Mouse (Mus musculus) thymus, adult 2 months (tissue): ENCODE measurements at regions not wholly inside any gene's neighbourhood (a gene's known extent, or its start where the extent isn't known, plus 50 kb on each side); places are given as distances from the start of the nearest gene placed in this dataset.
"Not testable (repeated sequence)": the region's sequence is repeated elsewhere in the genome, so short reads cannot be mapped to it uniquely, and the experiment has no call there.

Source experiments
- DNase-seq: peaks from one replicate; pipeline ENCODE4 v3.0.0; 2021
- H3K27ac ChIP-seq: fragments of 200-500 bp; 2 replicates; pipeline ENCODE4 v1.5.1; 2012; ENCODE audit warnings: low read length, control low read depth; ENCODE audit not compliant: control insufficient read depth, insufficient read depth
- H3K27me3 ChIP-seq: fragments of 200-500 bp; 2 replicates; pipeline ENCODE4 v1.6.1; 2012; ENCODE audit warnings: mild to moderate bottlenecking, low read length, moderate library complexity, mixed read lengths; ENCODE audit not compliant: control insufficient read depth, insufficient read depth
- H3K36me3 ChIP-seq: fragments of 200-500 bp; 2 replicates; pipeline ENCODE4 v1.6.1; 2012; ENCODE audit warnings: mild to moderate bottlenecking, low read length, moderate library complexity; ENCODE audit not compliant: control insufficient read depth, insufficient read depth
- H3K4me1 ChIP-seq: fragments of 200-500 bp; replicated peaks from 2 replicates; pipeline ENCODE4 v1.6.1; 2012; ENCODE audit warnings: low read length; ENCODE audit not compliant: control insufficient read depth, insufficient read depth
- H3K4me3 ChIP-seq: fragments of 200-500 bp; 2 replicates; pipeline ENCODE4 v1.5.1; 2012; ENCODE audit warnings: mild to moderate bottlenecking, low read length, control low read depth, moderate library complexity; ENCODE audit not compliant: control insufficient read depth, insufficient read depth
- CTCF ChIP-seq: fragments of 200-500 bp; IDR thresholded peaks from 2 replicates; pipeline ENCODE4 v1.5.1; 2012; ENCODE audit warnings: mild to moderate bottlenecking, control low read depth, low read length, moderate library complexity, borderline replicate concordance; ENCODE audit not compliant: control insufficient read depth, poor library complexity, insufficient read depth; ENCODE audit errors: extremely low read depth
- POLR2A ChIP-seq: fragments of 200-500 bp; IDR thresholded peaks from 2 replicates; pipeline ENCODE4 v1.6.1; 2012; ENCODE audit warnings: mild to moderate bottlenecking, low read length, control low read depth, moderate library complexity; ENCODE audit not compliant: control insufficient read depth, poor library complexity, insufficient read depth; ENCODE audit errors: extremely low read depth
- WGBS: fragments of 180-500 bp; shearing (Covaris S2); methylation state at CpG from one replicate; pipeline ENCODE4 v1.1.7; 2018; 5-methylcytosine and 5-hydroxymethylcytosine counted together

DNA sequence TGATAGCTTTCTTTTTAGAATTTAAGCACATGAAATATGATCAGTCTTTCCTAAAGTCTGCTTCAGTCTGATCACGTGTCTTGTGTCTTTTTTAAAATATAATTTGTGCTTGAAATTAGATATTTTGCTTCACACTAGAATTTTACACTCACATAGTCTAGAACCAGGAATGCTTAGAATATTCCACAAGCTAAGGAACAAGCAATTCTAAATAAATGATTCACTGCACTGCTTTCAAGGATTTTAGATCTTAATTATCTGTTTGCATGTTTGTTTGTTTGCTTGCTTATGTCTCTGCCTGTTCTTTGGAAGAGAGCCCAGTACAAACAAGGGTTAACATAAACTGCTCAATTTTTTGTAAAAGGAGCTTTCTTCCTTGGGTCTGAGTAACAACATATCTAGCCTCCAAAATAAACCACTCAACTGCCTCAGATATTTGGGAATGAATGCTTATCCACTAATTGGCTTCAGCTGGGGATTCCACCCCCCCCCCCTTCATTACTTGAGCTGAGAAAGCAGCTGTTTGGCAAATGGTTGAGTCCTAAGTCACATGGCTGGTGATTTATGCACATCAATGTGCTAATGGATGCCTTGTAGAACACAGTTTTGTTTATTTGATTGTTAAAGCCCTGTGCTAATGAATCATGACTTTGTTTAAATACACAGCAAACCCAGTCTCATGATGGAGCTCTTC, 463.9 kb downstream of the Rfpl4b start:
- H3K27ac ChIP-seq = no peak overlapping the region
- no peaks in the 10 kb centered on the region for H3K36me3 ChIP-seq
- no peak for DNase-seq
- H3K4me1 ChIP-seq = no peaks in the 10 kb centered on the region
- no peaks in the 10 kb centered on the region for H3K27me3 ChIP-seq
- no peak overlapping the region for H3K4me3 ChIP-seq
- no peak for TF ChIP-seq POLR2A
- no peak for TF ChIP-seq CTCF
- WGBS = 80% methylated on average over 1 of the region's 1 CpGs

DNA sequence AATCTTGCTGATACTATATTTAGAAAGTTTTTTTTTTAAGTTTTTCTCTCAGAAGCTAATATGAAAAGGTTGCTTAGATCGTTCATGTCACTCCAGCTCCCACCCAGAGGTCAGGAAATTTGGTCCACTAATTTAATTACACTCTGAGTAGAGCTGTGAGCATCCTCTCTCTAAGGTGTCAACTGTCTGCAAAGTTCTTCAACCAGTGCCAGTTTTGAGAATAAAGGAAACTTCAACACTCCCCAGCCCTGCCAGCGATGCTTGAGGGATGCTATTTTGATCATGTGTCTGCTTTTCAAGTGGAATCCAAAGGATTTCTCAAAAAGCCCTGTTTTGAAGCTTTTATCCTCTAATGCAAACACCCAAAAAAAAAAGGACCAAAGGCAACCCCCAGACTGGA, 467.6 kb downstream of the Rfpl4b start:
- no peak for DNase-seq

DNA sequence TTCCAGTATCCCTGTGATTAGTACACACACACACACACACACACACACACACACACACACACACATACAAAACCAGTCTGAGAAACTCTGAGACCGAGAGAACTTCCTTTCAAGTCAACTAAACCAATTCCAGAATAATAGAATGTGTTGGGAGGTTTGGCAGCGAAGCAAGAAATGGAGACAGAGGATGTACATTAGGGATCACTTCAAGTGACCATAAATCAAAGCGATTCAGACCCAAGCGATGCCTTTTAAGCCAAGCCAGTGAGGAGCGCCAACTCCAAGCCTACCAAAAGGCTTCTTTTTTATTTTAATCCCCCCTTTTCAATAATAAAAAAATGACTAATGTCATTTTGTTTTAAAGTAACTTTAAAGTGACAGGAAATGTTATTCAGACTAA, 468.1 kb downstream of the Rfpl4b start:
- Histone ChIP-seq H3K27ac (no peak overlapping the region), H3K27me3 (no peaks in the 10 kb centered on the region), H3K4me3 (no peak overlapping the region), H3K36me3 (no peaks in the 10 kb centered on the region), H3K4me1 (no peaks in the 10 kb centered on the region)
- WGBS = 89% methylated on average over 5 of the region's 5 CpGs
- TF ChIP-seq POLR2A = no peak
- TF ChIP-seq CTCF = no peak
- DNase-seq = no peak

More for the DNA sequence above, 467.6 kb downstream of the Rfpl4b start:
- H3K27me3 ChIP-seq = no peaks in the 10 kb centered on the region
- no peaks in the 10 kb centered on the region for H3K4me1 ChIP-seq
- no peak overlapping the region for H3K4me3 ChIP-seq
- 74% methylated on average over 2 of the region's 2 CpGs for WGBS
- no peaks in the 10 kb centered on the region for H3K36me3 ChIP-seq
- TF ChIP-seq POLR2A (no peak), CTCF (no peak)
- H3K27ac ChIP-seq = no peak overlapping the region

DNA sequence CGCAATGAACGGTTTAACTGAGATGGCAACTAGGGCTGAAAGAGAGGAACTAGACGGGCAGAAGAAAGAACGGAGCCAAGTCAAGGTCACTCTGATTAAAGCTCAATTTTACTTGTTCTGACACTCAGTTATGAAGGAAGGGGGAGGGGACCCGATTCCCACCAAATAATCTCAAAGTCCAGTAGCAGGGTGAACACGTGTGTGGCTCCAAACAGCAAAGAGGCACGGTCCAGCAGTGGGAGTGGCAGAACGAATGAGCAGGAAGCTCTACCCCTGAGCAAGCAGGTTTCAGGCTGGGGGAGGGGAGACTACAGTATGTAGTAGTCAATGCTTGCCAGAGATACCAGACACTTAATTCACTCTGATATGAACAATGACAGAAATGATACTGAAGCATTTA, 474.6 kb downstream of the Rfpl4b start:
- not testable (repeated sequence) for H3K4me3 ChIP-seq, H3K4me1 ChIP-seq, H3K27ac ChIP-seq, H3K36me3 ChIP-seq, H3K27me3 ChIP-seq, DNase-seq
- 60% methylated on average over 8 of the region's 8 CpGs for WGBS

DNA sequence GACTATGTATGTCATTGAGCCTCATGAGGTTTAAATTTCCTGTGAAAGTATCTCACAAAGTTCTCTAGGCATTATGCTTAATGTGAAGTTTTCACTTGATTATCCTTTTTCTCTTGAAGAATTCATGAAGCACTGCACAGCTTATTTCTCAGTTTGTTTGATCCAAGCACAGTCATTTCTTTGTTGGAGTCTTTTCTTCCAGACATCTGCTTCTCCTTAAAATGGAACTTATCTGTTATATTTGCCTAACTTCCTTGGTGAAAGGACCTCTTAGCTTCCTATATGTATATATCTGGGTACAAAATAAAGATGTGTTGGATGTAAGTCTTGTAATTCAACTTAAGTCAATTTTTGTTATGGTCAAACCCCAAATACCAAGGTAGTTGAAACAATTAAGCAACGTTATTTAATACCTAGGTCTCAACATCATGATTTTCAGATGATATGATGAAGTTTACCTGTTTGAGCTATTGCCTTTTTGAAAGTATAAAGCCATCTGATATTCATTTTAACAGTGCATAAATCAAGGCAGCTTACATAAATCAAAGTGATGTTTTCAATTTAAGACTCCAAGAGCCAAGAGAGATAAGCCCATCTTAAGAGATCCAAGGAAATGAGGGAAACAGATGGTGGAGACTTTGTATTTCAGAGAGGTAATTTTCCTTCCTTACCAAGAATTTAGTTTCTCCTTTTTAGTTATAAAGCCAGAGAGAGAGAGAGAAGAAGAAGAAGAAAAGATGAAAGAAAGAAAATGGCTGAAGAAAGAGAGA, 481.0 kb downstream of the Rfpl4b start:
- Histone ChIP-seq H3K4me3 (no peak overlapping the region), H3K27me3 (no peaks in the 10 kb centered on the region), H3K27ac (no peak overlapping the region), H3K4me1 (no peaks in the 10 kb centered on the region), H3K36me3 (no peaks in the 10 kb centered on the region)
- no peak for DNase-seq
- 69% methylated on average over 1 of the region's 1 CpGs for WGBS
- TF ChIP-seq POLR2A (no peak), CTCF (no peak)

DNA sequence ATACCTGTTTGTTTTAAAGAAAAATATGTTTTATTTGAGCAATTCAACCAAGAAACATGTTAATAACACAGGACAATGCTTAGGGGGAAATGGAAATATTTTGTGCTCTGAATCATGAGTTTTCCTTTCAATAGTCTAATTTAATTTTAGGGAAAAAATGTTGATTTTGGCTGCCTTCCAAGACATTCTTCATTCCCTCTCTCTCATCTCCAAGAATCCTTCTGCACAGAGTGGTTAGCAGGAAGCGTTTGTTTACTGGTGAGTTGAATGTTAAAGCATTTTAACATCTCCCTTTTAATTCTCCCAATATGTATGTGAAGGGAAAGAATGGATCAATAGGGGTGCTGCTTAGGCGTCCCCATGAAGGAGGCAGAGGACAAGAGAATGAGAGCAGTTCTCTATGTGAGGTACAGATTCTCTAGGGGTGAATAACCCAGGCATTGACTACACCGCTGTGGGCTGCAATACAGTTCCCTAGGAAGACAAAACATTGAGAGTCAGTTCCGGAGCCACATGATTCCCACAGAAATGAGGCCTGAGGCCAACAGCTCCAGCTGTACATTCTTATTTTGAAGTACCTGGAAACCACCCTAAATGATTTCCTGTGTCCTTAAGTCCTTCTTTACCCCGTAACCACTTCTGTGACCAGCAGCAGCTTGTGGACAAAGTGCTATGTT, 512.7 kb downstream of the Rfpl4b start:
- no peaks in the 10 kb centered on the region for H3K36me3 ChIP-seq
- H3K27me3 ChIP-seq = no peaks in the 10 kb centered on the region
- TF ChIP-seq POLR2A = no peak
- TF ChIP-seq CTCF = no peak
- no peak overlapping the region for H3K27ac ChIP-seq
- WGBS = 89% methylated on average over 5 of the region's 5 CpGs
- H3K4me1 ChIP-seq = no peaks in the 10 kb centered on the region
- no peak for DNase-seq
- H3K4me3 ChIP-seq = no peak overlapping the region

DNA sequence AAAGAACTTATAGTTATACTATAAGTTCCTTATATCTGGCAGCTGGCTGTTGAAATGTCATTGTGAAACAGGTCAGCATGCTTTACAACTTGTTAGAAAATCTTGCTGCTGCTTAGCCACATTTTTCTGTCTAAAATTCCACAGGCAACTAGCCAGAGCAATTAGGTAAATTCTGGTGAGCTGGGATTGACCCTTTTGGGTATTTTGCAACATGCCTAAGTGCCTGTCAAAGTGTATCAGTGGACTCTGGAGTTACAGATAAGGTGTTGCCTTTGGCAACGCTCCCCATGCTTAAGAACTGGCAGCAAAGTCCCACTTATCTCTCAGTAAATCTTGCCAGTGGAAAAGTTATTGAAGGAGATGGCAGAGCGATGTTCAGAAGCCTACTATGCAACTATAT, 525.9 kb downstream of the Rfpl4b start:
- Histone ChIP-seq H3K4me3 (no peak overlapping the region), H3K27ac (no peak overlapping the region), H3K4me1 (no peaks in the 10 kb centered on the region), H3K27me3 (no peaks in the 10 kb centered on the region), H3K36me3 (no peaks in the 10 kb centered on the region)
- 85% methylated on average over 2 of the region's 2 CpGs for WGBS
- no peak for DNase-seq
- TF ChIP-seq POLR2A (no peak), CTCF (no peak)
